8 mouse cellular contexts compared by ENCODE assay signal in genomic region chr16:34322546-34322945, GRCm38 (mm10).
DNase-seq lines count a peak whose midpoint lies in the region; ATAC-seq and TF ChIP-seq lines count a peak whose summit lies in the region.

No protein-coding gene starts in this region.

- TF ChIP-seq POLR2A in spleen, adult 2 months (IDR thresholded peaks at IDR 0.05; ENCODE audit: low read depth, low read length) = no peak
- no peak for TF ChIP-seq POLR2A in limb, embryonic 14.5 days (IDR thresholded peaks at IDR 0.05; ENCODE audit: borderline replicate concordance, extremely low read depth, insufficient read depth, insufficient read length)

- no peak overlapping the region for H3K27ac ChIP-seq in spleen, adult 2 months (ENCODE audit: insufficient read depth, low read length)
- no peak overlapping the region for H3K27ac ChIP-seq in hindbrain, embryonic 16.5 days (ENCODE audit: low read depth, low read length)
- H3K27ac ChIP-seq in limb, embryonic 14.5 days (replicated peaks; ENCODE audit: low read depth, low read length) = no peak overlapping the region
- no peak overlapping the region for H3K27ac ChIP-seq in neural tube, embryonic 11.5 days (ENCODE audit: low read depth, low read length)

- no peak overlapping the region for H3K9ac ChIP-seq in hindbrain, embryonic 16.5 days (ENCODE audit: low read depth, low read length)
- H3K9ac ChIP-seq in limb, embryonic 14.5 days (ENCODE audit: low read depth, low read length, severe bottlenecking) = no peak overlapping the region
- H3K9ac ChIP-seq in neural tube, embryonic 11.5 days (ENCODE audit: low read length) = no peak overlapping the region

- intact Hi-C loops in gastrocnemius, postnatal 14 days (cut with DNase I; ENCODE audit: low total_unique reads) = no loop called here

- H3K9me3 ChIP-seq in hindbrain, embryonic 16.5 days (ENCODE audit: control insufficient read depth, low read length) = no peaks in the 10 kb centered on the region
- no peaks in the 10 kb centered on the region for H3K9me3 ChIP-seq in limb, embryonic 14.5 days (ENCODE audit: control insufficient read depth, low read length)
- no peaks in the 10 kb centered on the region for H3K9me3 ChIP-seq in neural tube, embryonic 11.5 days (ENCODE audit: control insufficient read depth, low read length)

- TF ChIP-seq CTCF in spleen, adult 2 months (IDR thresholded peaks at IDR 0.05; ENCODE audit: extremely low read depth, insufficient read depth, insufficient read length, insufficient replicate concordance) = 0 out of 2 replicates have a peak, but pooled peaks have one; percentile 24

- peak in 1 of 2 experiments; percentile 9 for DNase-seq in spleen, adult 2 months (ENCODE audit: low read depth in 1 of 2, low spot score in 2 of 2)
- DNase-seq in spleen, postnatal 4 days (ENCODE audit: low spot score in 2 of 2) = no peak
- DNase-seq in cerebellum, postnatal 14 days = peak; percentile 95
- DNase-seq in gastrocnemius, postnatal 14 days = peak; percentile 72
- peak; percentile 76 for DNase-seq in limb, embryonic 14.5 days (ENCODE audit: low spot score)
- peak; percentile 84 for DNase-seq in neural tube, embryonic 11.5 days (ENCODE audit: low spot score)
- DNase-seq in urinary bladder, postnatal 36 days (ENCODE audit: low spot score in 2 of 2) = peak; percentile 43 to 59

- no peaks in the 10 kb centered on the region for H3K27me3 ChIP-seq in spleen, adult 2 months (ENCODE audit: control insufficient read depth, insufficient read depth, low read length)
- no peaks in the 10 kb centered on the region for H3K27me3 ChIP-seq in hindbrain, embryonic 16.5 days (replicated peaks; ENCODE audit: control insufficient read depth, insufficient read depth, low read length)
- no peaks in the 10 kb centered on the region for H3K27me3 ChIP-seq in limb, embryonic 14.5 days (ENCODE audit: control insufficient read depth, insufficient read depth, low read length)
- H3K27me3 ChIP-seq in neural tube, embryonic 11.5 days (ENCODE audit: control insufficient read depth, insufficient read depth, low read length) = no peaks in the 10 kb centered on the region

- H3K4me3 ChIP-seq in spleen, adult 2 months (ENCODE audit: extremely low read depth, insufficient read depth, insufficient read length) = no peak overlapping the region
- no peak overlapping the region for H3K4me3 ChIP-seq in hindbrain, embryonic 16.5 days (ENCODE audit: low read length)
- no peak overlapping the region for H3K4me3 ChIP-seq in limb, embryonic 14.5 days (replicated peaks; ENCODE audit: low read length)
- H3K4me3 ChIP-seq in neural tube, embryonic 11.5 days (ENCODE audit: low read depth, low read length) = no peak overlapping the region

- no peaks in the 10 kb centered on the region for H3K36me3 ChIP-seq in spleen, adult 2 months (ENCODE audit: control insufficient read depth, insufficient read depth, low read length)
- no peaks in the 10 kb centered on the region for H3K36me3 ChIP-seq in hindbrain, embryonic 16.5 days (ENCODE audit: control insufficient read depth, insufficient read depth, low read length)
- H3K36me3 ChIP-seq in limb, embryonic 14.5 days (ENCODE audit: control insufficient read depth, insufficient read depth, low read length) = no peaks in the 10 kb centered on the region
- no peaks in the 10 kb centered on the region for H3K36me3 ChIP-seq in neural tube, embryonic 11.5 days (ENCODE audit: control insufficient read depth, insufficient read depth, low read length)

- ATAC-seq in hindbrain, embryonic 16.5 days = peak; percentile 89
- ATAC-seq in limb, embryonic 14.5 days (ENCODE audit: low FRiP score, low read depth) = peak; percentile 55
- ATAC-seq in neural tube, embryonic 11.5 days (ENCODE audit: insufficient read depth, low FRiP score, low TSS enrichment) = peak; percentile 83; the same call in 1 of the 2 replicates

- no peaks in the 10 kb centered on the region for H3K4me1 ChIP-seq in spleen, adult 2 months (ENCODE audit: control insufficient read depth, insufficient read depth, insufficient read length)
- H3K4me1 ChIP-seq in hindbrain, embryonic 16.5 days (ENCODE audit: control insufficient read depth, insufficient read depth, low read depth, low read length) = peaks cover 4% of the 10 kb centered on the region; the same call in 1 of the 2 replicates
- no peaks in the 10 kb centered on the region for H3K4me1 ChIP-seq in limb, embryonic 14.5 days (ENCODE audit: control insufficient read depth, insufficient read depth, low read length)
- peaks cover 3% of the 10 kb centered on the region for H3K4me1 ChIP-seq in neural tube, embryonic 11.5 days (ENCODE audit: control insufficient read depth, insufficient read depth, low read length)

- WGBS in spleen, adult 2 months = 24% methylated on average over 4 of the region's 4 CpGs
- WGBS in hindbrain, embryonic 16.5 days = 28% methylated on average over 4 of the region's 4 CpGs
- 14% methylated on average over 4 of the region's 4 CpGs for WGBS in limb, embryonic 14.5 days
- 20% methylated on average over 4 of the region's 4 CpGs for WGBS in neural tube, embryonic 11.5 days

- H3K4me2 ChIP-seq in hindbrain, embryonic 16.5 days (ENCODE audit: low read length) = no peak overlapping the region
- no peak overlapping the region for H3K4me2 ChIP-seq in limb, embryonic 14.5 days (replicated peaks; ENCODE audit: low read depth, low read length, severe bottlenecking)
- H3K4me2 ChIP-seq in neural tube, embryonic 11.5 days (ENCODE audit: low read depth) = no peak overlapping the region

Comparison
In these comparisons a context has a peak if more than half of its experiments do, and no peak if none do; other contexts are left out.
1. DNase-seq: peak in cerebellum, postnatal 14 days (2 of 2), gastrocnemius, postnatal 14 days (single experiment), limb, embryonic 14.5 days (single experiment), neural tube, embryonic 11.5 days (single experiment) and urinary bladder, postnatal 36 days (2 of 2); none in spleen, postnatal 4 days (0 of 2).
2. Peak in every context shown above with its lines, with median percentiles within 50 percentile points of each other: ATAC-seq.